Mouse (Mus musculus) midbrain, embryonic 14.5 days (tissue): Measurements from ENCODE around the gene Ipo4. TPM values are rescaled to one million over a fixed set of nuclear protein-coding genes. Genes with fewer than 3 reads are reported as not detected.

Experiments
- ATAC-seq: fragments of 200-750 bp; cut with Nextera tagmentation; 2 replicates; pipeline ENCODE4 v1.8.0; 2017; ENCODE audit warnings: moderate number of reproducible peaks, moderate library complexity; ENCODE audit not compliant: low FRiP score, low TSS enrichment
- DNase-seq: peaks from one replicate; pipeline ENCODE4 v3.0.0-alpha.2; 2015
- H3K27ac ChIP-seq: fragments of 300-500 bp; sonication (generic); replicated peaks from 2 replicates; pipeline ENCODE4 v1.5.1; 2014; ENCODE audit warnings: mild to moderate bottlenecking, low read depth, low read length, moderate library complexity
- H3K27me3 ChIP-seq: fragments of 300-500 bp; sonication (generic); 2 replicates; pipeline ENCODE4 v1.6.1; 2014; ENCODE audit warnings: low read length, control low read depth, mixed read lengths; ENCODE audit not compliant: control insufficient read depth, insufficient read depth
- H3K36me3 ChIP-seq: fragments of 300-500 bp; sonication (generic); 2 replicates; pipeline ENCODE4 v1.6.1; 2014; ENCODE audit warnings: low read length, control low read depth; ENCODE audit not compliant: control insufficient read depth, insufficient read depth
- H3K4me1 ChIP-seq: fragments of 300-500 bp; sonication (generic); 2 replicates; pipeline ENCODE4 v1.6.1; 2014; ENCODE audit warnings: mild to moderate bottlenecking, antibody characterized with exemption, low read length, control low read depth; ENCODE audit not compliant: control insufficient read depth, insufficient read depth
- H3K4me2 ChIP-seq: fragments of 300-500 bp; sonication (generic); 2 replicates; pipeline ENCODE4 v1.6.1; 2014; ENCODE audit warnings: mild to moderate bottlenecking, low read length, moderate library complexity
- H3K4me3 ChIP-seq: fragments of 300-500 bp; sonication (generic); replicated peaks from 2 replicates; pipeline ENCODE4 v1.5.1; 2014; ENCODE audit warnings: low read depth, low read length
- H3K9ac ChIP-seq: fragments of 300-500 bp; sonication (generic); replicated peaks from 2 replicates; pipeline ENCODE4 v1.6.1; 2014; ENCODE audit warnings: mild to moderate bottlenecking, low read length, moderate library complexity
- H3K9me3 ChIP-seq: fragments of 300-500 bp; sonication (generic); 2 replicates; pipeline ENCODE4 v1.6.1; 2016; ENCODE audit warnings: low read length, control low read depth, mixed read lengths; ENCODE audit not compliant: control insufficient read depth
- WGBS: fragments of 180-500 bp; shearing (Covaris S2); extraction: QIAGEN DNeasy Blood & Tissue Kit; methylation state at CpG from one replicate; pipeline ENCODE4 v1.1.7; 2014; 5-methylcytosine and 5-hydroxymethylcytosine counted together
- polyA plus RNA-seq: library from polyadenylated mRNA; unstranded; fragments of >200 nt; fragmentation: Nextera tagmentation; extraction: Ambion mirVana; gene quantifications from 2 replicates; pipeline ENCODE4 v1.2.1, GENCODE M21; 2014

Ipo4 gene
- polyA plus RNA-seq, 1 experiment from 2014 or later = 107 TPM

GRCm38 (mm10) chr14:55578668-55579269 lies 57.0 kb downstream of the Ipo4 start:
- peak overlapping the region; percentile 89 for H3K4me2 ChIP-seq
- peak overlapping the region; percentile 65 for H3K4me3 ChIP-seq
- ATAC-seq (no peak; the same call in none of the 2 replicates), DNase-seq (peak; percentile 64)
- peaks cover 23% of the 10 kb centered on the region for H3K36me3 ChIP-seq
- no peaks in the 10 kb centered on the region; the same call in 1 of the 2 replicates for H3K9me3 ChIP-seq
- 32% methylated on average over 6 of the region's 6 CpGs for WGBS
- peaks cover 13% of the 10 kb centered on the region for H3K4me1 ChIP-seq
- peak overlapping the region; percentile 78 for H3K27ac ChIP-seq
- H3K27me3 ChIP-seq = no peaks in the 10 kb centered on the region
- H3K9ac ChIP-seq = peak overlapping the region; percentile 93

GRCm38 (mm10) chr14:55577871-55578667 lies 57.7 kb downstream of the Ipo4 start, which contains the start of gene Psme1:
Gene Psme1, plus strand, starts transcription at chr14:55578123.
- under 1% methylated on average over 32 of the region's 32 CpGs for WGBS
- DNase-seq (peak; percentile 89), ATAC-seq (peak; percentile 88)
- peak within 1 kb of the TSS; percentile 89 for H3K4me2 ChIP-seq
- H3K27me3 ChIP-seq = no peaks in the 10 kb centered on the region
- peak within 1 kb of the TSS; percentile 65 for H3K4me3 ChIP-seq
- H3K9ac ChIP-seq = peak within 1 kb of the TSS; percentile 93
- peaks cover 13% of the 10 kb centered on the region for H3K4me1 ChIP-seq
- H3K9me3 ChIP-seq = no peaks in the 10 kb centered on the region
- peak within 1 kb of the TSS; percentile 78 for H3K27ac ChIP-seq
- H3K36me3 ChIP-seq = peaks cover 23% of the 10 kb centered on the region

GRCm38 (mm10) chr14:55576376-55576775 lies 59.4 kb downstream of the Ipo4 start:
- Histone ChIP-seq H3K4me1 (peaks cover 13% of the 10 kb centered on the region), H3K9me3 (no peaks in the 10 kb centered on the region), H3K4me2 (no peak overlapping the region), H3K27ac (no peak overlapping the region), H3K36me3 (peaks cover 17% of the 10 kb centered on the region), H3K9ac (no peak overlapping the region), H3K27me3 (no peaks in the 10 kb centered on the region), H3K4me3 (no peak overlapping the region)
- ATAC-seq (no peak), DNase-seq (no peak)
- 79% methylated on average over 16 of the region's 16 CpGs for WGBS

GRCm38 (mm10) chr14:55575711-55576110 lies 60.0 kb downstream of the Ipo4 start:
- H3K36me3 ChIP-seq = peaks cover 11% of the 10 kb centered on the region
- H3K27ac ChIP-seq = no peak overlapping the region
- peaks cover 13% of the 10 kb centered on the region for H3K4me1 ChIP-seq
- no peak overlapping the region for H3K4me3 ChIP-seq
- H3K9me3 ChIP-seq = no peaks in the 10 kb centered on the region
- ATAC-seq (no peak), DNase-seq (no peak)
- no peaks in the 10 kb centered on the region for H3K27me3 ChIP-seq
- no peak overlapping the region for H3K4me2 ChIP-seq
- 80% methylated on average over 13 of the region's 13 CpGs for WGBS
- H3K9ac ChIP-seq = no peak overlapping the region

Other genes with a start within 250 kb of the Ipo4 start
- gene Dhrs4, start 157.2 kb downstream of the Ipo4 start, polyA plus RNA-seq = 11.5 and 13.3 TPM in 2 replicates
- gene Carmil3, start 145.3 kb downstream of the Ipo4 start, polyA plus RNA-seq = 34.7 and 34.8 TPM in 2 replicates
- 0.74 and 1.4 TPM in 2 replicates for gene Cpne6, start 125.5 kb downstream of the Ipo4 start, polyA plus RNA-seq
- 0.24 TPM in 1 of 2 replicates, not detected in the other for gene Nrl, start 111.0 kb downstream of the Ipo4 start, polyA plus RNA-seq
- 15.8 and 16.2 TPM in 2 replicates for gene Pck2, start 95.7 kb downstream of the Ipo4 start, polyA plus RNA-seq
- gene Dcaf11, start 76.0 kb downstream of the Ipo4 start, polyA plus RNA-seq = 133 and 134 TPM in 2 replicates
- 1.7 and 2.1 TPM in 2 replicates for gene A730061H03Rik, start 75.6 kb downstream of the Ipo4 start, polyA plus RNA-seq
- not detected in 2 replicates for gene Fitm1, start 60.3 kb downstream of the Ipo4 start, polyA plus RNA-seq
- 189 and 217 TPM in 2 replicates for gene Psme1, start 57.8 kb downstream of the Ipo4 start, polyA plus RNA-seq
- gene Emc9, start 50.7 kb downstream of the Ipo4 start, polyA plus RNA-seq = 17.3 and 32.8 TPM in 2 replicates
- gene Psme2, start 44.8 kb downstream of the Ipo4 start, polyA plus RNA-seq = 165 and 182 TPM in 2 replicates
- gene Rnf31, start 44.2 kb downstream of the Ipo4 start, polyA plus RNA-seq = 15.6 and 17.1 TPM in 2 replicates
- 7.2 and 11.5 TPM in 2 replicates for gene Irf9, start 32.4 kb downstream of the Ipo4 start, polyA plus RNA-seq
- 2.6 and 8.2 TPM in 2 replicates for gene Rec8, start 17.9 kb downstream of the Ipo4 start, polyA plus RNA-seq
- 2.6 and 4.1 TPM in 2 replicates for gene Gm49378, start 1.9 kb upstream of the Ipo4 start, polyA plus RNA-seq
- gene Tm9sf1, start 7.8 kb upstream of the Ipo4 start, polyA plus RNA-seq = 44.7 and 53.8 TPM in 2 replicates
- gene Tssk4, start 14.2 kb upstream of the Ipo4 start, polyA plus RNA-seq = 0.35 and 0.47 TPM in 2 replicates
- gene Mdp1, start 24.6 kb upstream of the Ipo4 start, polyA plus RNA-seq = 74.8 and 78.9 TPM in 2 replicates
- gene Gmpr2, start 36.0 kb upstream of the Ipo4 start, polyA plus RNA-seq = 41.0 and 42.3 TPM in 2 replicates
- 529 and 660 TPM in 2 replicates for gene Nedd8, start 36.2 kb upstream of the Ipo4 start, polyA plus RNA-seq
- gene Tinf2, start 45.9 kb upstream of the Ipo4 start, polyA plus RNA-seq = 23.4 and 26.9 TPM in 2 replicates
- 0.14 and 0.36 TPM in 2 replicates for gene Tgm1, start 78.0 kb upstream of the Ipo4 start, polyA plus RNA-seq
- gene Rabggta, start 86.3 kb upstream of the Ipo4 start, polyA plus RNA-seq = 39.4 and 48.5 TPM in 2 replicates
- 60.1 and 65.1 TPM in 2 replicates for gene Dhrs1, start 109.7 kb upstream of the Ipo4 start, polyA plus RNA-seq
- gene Nop9, start 109.7 kb upstream of the Ipo4 start, polyA plus RNA-seq = 25.0 and 31.2 TPM in 2 replicates
- 0.18 and 0.19 TPM in 2 replicates for gene Cideb, start 122.5 kb upstream of the Ipo4 start, polyA plus RNA-seq
- 0.32 and 0.69 TPM in 2 replicates for gene Ltb4r2, start 125.5 kb upstream of the Ipo4 start, polyA plus RNA-seq
- gene Ltb4r1, start 130.0 kb upstream of the Ipo4 start, polyA plus RNA-seq = 0.77 TPM in 1 of 2 replicates, not detected in the other
- gene Adcy4, start 148.1 kb upstream of the Ipo4 start, polyA plus RNA-seq = 2.4 and 3.2 TPM in 2 replicates
- gene Ripk3, start 152.9 kb upstream of the Ipo4 start, polyA plus RNA-seq = 0.77 and 1.8 TPM in 2 replicates
- 6.2 and 8.7 TPM in 2 replicates for gene Nfatc4, start 187.2 kb upstream of the Ipo4 start, polyA plus RNA-seq
- 6.5 and 11.2 TPM in 2 replicates for gene Nynrin, start 218.1 kb upstream of the Ipo4 start, polyA plus RNA-seq
- 0.19 and 0.20 TPM in 2 replicates for gene Cbln3, start 248.4 kb upstream of the Ipo4 start, polyA plus RNA-seq
- 6.5 and 7.1 TPM in 2 replicates for gene Khnyn, start 249.0 kb upstream of the Ipo4 start, polyA plus RNA-seq